Mouse (Mus musculus): ENCODE data around the gene Trim38. TPM values are rescaled to one million over a fixed set of nuclear protein-coding genes. Genes with fewer than 3 reads are reported as not detected.
A peak's percentile ranks its signal among the peaks of the same experiment; 100 is the strongest.

Trim38 gene
- polyA plus RNA-seq, 2 experiments = 0.06 TPM; not detected in 1

DNA sequence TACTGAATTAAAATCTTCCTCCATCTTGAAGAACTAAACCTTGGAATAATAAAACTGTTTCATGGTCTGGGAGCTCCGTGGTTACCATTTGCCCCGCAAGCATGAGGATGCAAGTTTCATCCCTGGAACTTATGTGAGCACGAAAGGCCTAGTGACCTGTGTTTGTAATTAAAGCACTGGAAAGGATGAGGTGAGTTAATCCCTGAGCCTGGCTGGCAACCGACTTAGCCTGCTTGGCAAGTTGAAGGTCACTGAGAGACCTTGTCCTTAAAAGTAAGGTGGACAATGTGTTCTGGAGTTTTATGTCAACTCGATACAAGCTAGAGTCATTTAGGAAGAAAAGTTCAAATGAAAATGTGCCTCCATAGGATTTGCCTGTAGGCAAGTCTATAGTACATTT, 65.1 kb downstream of the Trim38 start:
- 73% methylated on average over 5 of the region's 5 CpGs for WGBS (ENCODE audit: insufficient replicate concordance)
- Histone ChIP-seq H3K9me3 (ENCODE audit: control insufficient read depth, low read length) (no peaks in the 10 kb centered on the region), H3K4me3 (ENCODE audit: insufficient read depth in 1 of 2, low read depth in 2 of 2, low read length in 2 of 2) (no peak overlapping the region), H3K4me1 (replicated peaks; ENCODE audit: control insufficient read depth in 2 of 2, insufficient read depth in 2 of 2, low read length in 1 of 2) (no peaks in the 10 kb centered on the region; a peak in 1 of 4 replicates), H3K36me3 (replicated peaks; ENCODE audit: control insufficient read depth, insufficient read depth, low read depth) (no peaks in the 10 kb centered on the region), H3K27me3 (ENCODE audit: control insufficient read depth, insufficient read depth, low read length) (no peaks in the 10 kb centered on the region), H3K9ac (replicated peaks) (no peak overlapping the region), H3K4me2 (ENCODE audit: low read depth) (no peak overlapping the region), H3K27ac (no peak overlapping the region)
- no peak for TF ChIP-seq EP300 (IDR thresholded peaks at IDR 0.05; ENCODE audit: low read depth)
- no peak for TF ChIP-seq CTCF (IDR thresholded peaks at IDR 0.05; ENCODE audit: low read depth)
- ATAC-seq (ENCODE audit: insufficient read depth) (no peak), DNase-seq (ENCODE audit: low read depth in 3 of 3, low spot score in 3 of 3) (no peak)

DNA sequence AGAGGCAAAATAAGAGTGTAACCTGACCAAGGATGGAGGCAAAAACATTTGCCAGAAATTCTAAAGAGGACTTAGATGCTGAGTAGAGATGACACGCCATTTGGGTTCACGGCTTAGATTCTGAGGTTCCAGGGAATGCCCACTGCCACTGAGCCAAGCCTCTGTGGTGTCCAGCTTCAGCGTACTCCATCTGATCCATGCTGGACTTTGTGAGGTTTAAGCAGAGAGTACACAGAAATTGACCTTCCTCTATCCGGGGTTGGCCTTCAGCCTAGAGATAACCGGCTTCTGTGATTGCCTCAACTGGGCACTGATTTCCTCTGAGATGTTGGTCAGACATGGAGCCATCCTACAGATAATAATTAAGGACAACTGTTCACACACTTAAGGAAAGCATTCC, 66.9 kb downstream of the Trim38 start:
- ATAC-seq (ENCODE audit: insufficient read depth) = 0 out of 2 replicates have a peak, but pooled peaks have one; percentile 39
- 70% methylated on average over 5 of the region's 5 CpGs for WGBS (ENCODE audit: insufficient replicate concordance)
- H3K4me3 ChIP-seq (ENCODE audit: insufficient read depth in 1 of 2, low read depth in 2 of 2, low read length in 2 of 2) = no peak overlapping the region
- H3K27ac ChIP-seq = no peak overlapping the region
- H3K4me2 ChIP-seq (ENCODE audit: low read depth) = no peak overlapping the region; the same call in 1 of the 2 replicates
- no peaks in the 10 kb centered on the region for H3K36me3 ChIP-seq (replicated peaks; ENCODE audit: control insufficient read depth, insufficient read depth, low read depth)
- no peaks in the 10 kb centered on the region for H3K27me3 ChIP-seq (ENCODE audit: control insufficient read depth, insufficient read depth, low read length)
- no peak for TF ChIP-seq CTCF (IDR thresholded peaks at IDR 0.05; ENCODE audit: low read depth)
- H3K9ac ChIP-seq (replicated peaks) = no peak overlapping the region
- no peaks in the 10 kb centered on the region; a peak in 1 of 4 replicates for H3K4me1 ChIP-seq (replicated peaks; ENCODE audit: control insufficient read depth in 2 of 2, insufficient read depth in 2 of 2, low read length in 1 of 2)
- peak in 2 of 3 experiments; percentile 4 to 12 for DNase-seq (ENCODE audit: low read depth in 3 of 3, low spot score in 3 of 3)
- no peaks in the 10 kb centered on the region for H3K9me3 ChIP-seq (ENCODE audit: control insufficient read depth, low read length)

DNA sequence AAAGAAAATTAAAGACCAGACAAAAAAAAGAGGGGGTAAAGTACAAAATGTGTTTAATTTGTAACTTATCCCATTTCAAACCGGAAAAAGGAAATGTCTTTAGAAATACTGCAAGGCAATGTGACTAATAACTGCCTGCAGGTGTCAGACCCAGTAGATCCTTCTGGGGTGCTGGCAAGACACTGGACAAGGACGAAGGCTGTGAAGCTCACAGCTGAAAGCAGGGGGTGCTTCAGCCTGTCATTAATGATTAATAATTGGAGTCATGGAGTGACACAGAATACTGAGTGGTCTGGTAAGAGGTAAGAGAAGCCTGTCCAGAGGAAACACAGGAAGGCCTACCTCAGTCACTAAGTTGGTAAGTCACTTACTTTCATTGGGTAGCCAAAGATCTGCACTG, 69.6 kb downstream of the Trim38 start, which contains the start of gene Slc17a3:
TSS of gene Slc17a3 (plus strand) at position 127 of the 400 bp plus-strand sequence.
- H3K27ac ChIP-seq = no peak within 1 kb of the TSS

More for the DNA sequence above, 69.6 kb downstream of the Trim38 start, which contains the start of gene Slc17a3:
- ATAC-seq (ENCODE audit: insufficient read depth) (no peak), DNase-seq (ENCODE audit: low read depth in 3 of 3, low spot score in 3 of 3) (no peak)
- no peak within 1 kb of the TSS for H3K9ac ChIP-seq (replicated peaks)
- no peaks in the 10 kb centered on the region; a peak in 1 of 4 replicates for H3K4me1 ChIP-seq (replicated peaks; ENCODE audit: control insufficient read depth in 2 of 2, insufficient read depth in 2 of 2, low read length in 1 of 2)
- H3K4me2 ChIP-seq (ENCODE audit: low read depth) = no peak within 1 kb of the TSS
- no peak within 1 kb of the TSS for H3K4me3 ChIP-seq (ENCODE audit: insufficient read depth in 1 of 2, low read depth in 2 of 2, low read length in 2 of 2)
- H3K36me3 ChIP-seq (replicated peaks; ENCODE audit: control insufficient read depth, insufficient read depth, low read depth) = no peaks in the 10 kb centered on the region
- no peak for TF ChIP-seq CTCF (IDR thresholded peaks at IDR 0.05; ENCODE audit: low read depth)
- no peaks in the 10 kb centered on the region for H3K9me3 ChIP-seq (ENCODE audit: control insufficient read depth, low read length)
- H3K27me3 ChIP-seq (ENCODE audit: control insufficient read depth, insufficient read depth, low read length) = no peaks in the 10 kb centered on the region
- WGBS (ENCODE audit: insufficient replicate concordance) = 48% methylated on average over 2 of the region's 2 CpGs

Small RNA genes lying within 50 kb of the gene (microRNA-seq; reads per million reads assigned to microRNA genes)
- gene Gm44314 (not detected), gene Gm44484 (not detected)

Other genes with a start within 250 kb of the Trim38 start
Only the 30 nearest of the 37 such genes appear.
- gene Hist1h1d, start 216.7 kb upstream of the Trim38 start, polyA plus RNA-seq (2012; rRNA removed) = 0.54 and 0.70 TPM in 2 replicates
- gene Hist1h1d, start 216.7 kb upstream of the Trim38 start, polyA plus RNA-seq (2014; fragmentation: Nextera tagmentation; extraction: Ambion mirVana) = 1.2 and 1.6 TPM in 2 replicates
- gene Hist1h3e, start 207.5 kb upstream of the Trim38 start, polyA plus RNA-seq (2012; rRNA removed) = 25.4 and 53.3 TPM in 2 replicates
- gene Hist1h3e, start 207.5 kb upstream of the Trim38 start, polyA plus RNA-seq (2014; fragmentation: Nextera tagmentation; extraction: Ambion mirVana) = 3.9 and 5.1 TPM in 2 replicates
- gene Hist1h2ae, start 198.7 kb upstream of the Trim38 start, polyA plus RNA-seq (2012; rRNA removed) = 10.8 and 14.3 TPM in 2 replicates
- gene Hist1h2ae, start 198.7 kb upstream of the Trim38 start, polyA plus RNA-seq (2014; fragmentation: Nextera tagmentation; extraction: Ambion mirVana) = 150 and 151 TPM in 2 replicates
- gene Hist1h2bg, start 198.5 kb upstream of the Trim38 start, polyA plus RNA-seq (2012; rRNA removed) = 42.1 and 55.9 TPM in 2 replicates
- gene Hist1h2bg, start 198.5 kb upstream of the Trim38 start, polyA plus RNA-seq (2014; fragmentation: Nextera tagmentation; extraction: Ambion mirVana) = 6.9 and 10.2 TPM in 2 replicates
- gene Hist1h2bf, start 195.7 kb upstream of the Trim38 start, polyA plus RNA-seq (2012; rRNA removed) = 15.9 and 35.2 TPM in 2 replicates
- gene Hist1h2bf, start 195.7 kb upstream of the Trim38 start, polyA plus RNA-seq (2014; fragmentation: Nextera tagmentation; extraction: Ambion mirVana) = 3.4 and 4.4 TPM in 2 replicates
- gene Hist1h2ad, start 195.5 kb upstream of the Trim38 start, polyA plus RNA-seq (2012; rRNA removed) = 10.4 and 25.5 TPM in 2 replicates
- gene Hist1h2ad, start 195.5 kb upstream of the Trim38 start, polyA plus RNA-seq (2014; fragmentation: Nextera tagmentation; extraction: Ambion mirVana) = 4.7 and 5.1 TPM in 2 replicates
- gene Hist1h3d, start 194.2 kb upstream of the Trim38 start, polyA plus RNA-seq (2012; rRNA removed) = 20.4 and 27.3 TPM in 2 replicates
- 7.1 and 7.2 TPM in 2 replicates for gene Hist1h3d, start 194.2 kb upstream of the Trim38 start, polyA plus RNA-seq (2014; fragmentation: Nextera tagmentation; extraction: Ambion mirVana)
- gene Hist1h4d, start 188.3 kb upstream of the Trim38 start, polyA plus RNA-seq (2012; rRNA removed) = 8.6 and 12.8 TPM in 2 replicates
- 152 and 155 TPM in 2 replicates for gene Hist1h4d, start 188.3 kb upstream of the Trim38 start, polyA plus RNA-seq (2014; fragmentation: Nextera tagmentation; extraction: Ambion mirVana)
- gene Hist1h2be, start 148.8 kb upstream of the Trim38 start, polyA plus RNA-seq (2012; rRNA removed) = 2.8 and 3.3 TPM in 2 replicates
- gene Hist1h2be, start 148.8 kb upstream of the Trim38 start, polyA plus RNA-seq (2014; fragmentation: Nextera tagmentation; extraction: Ambion mirVana) = 0.95 and 1.3 TPM in 2 replicates
- gene Hist1h1e, start 147.4 kb upstream of the Trim38 start, polyA plus RNA-seq (2012; rRNA removed) = 6.3 and 8.0 TPM in 2 replicates
- gene Hist1h1e, start 147.4 kb upstream of the Trim38 start, polyA plus RNA-seq (2014; fragmentation: Nextera tagmentation; extraction: Ambion mirVana) = 23.1 and 24.4 TPM in 2 replicates
- 1.5 and 1.8 TPM in 2 replicates for gene Hist1h2ac, start 86.0 kb upstream of the Trim38 start, polyA plus RNA-seq (2012; rRNA removed)
- gene Hist1h2ac, start 86.0 kb upstream of the Trim38 start, polyA plus RNA-seq (2014; fragmentation: Nextera tagmentation; extraction: Ambion mirVana) = 1.1 and 1.3 TPM in 2 replicates
- 67.1 and 79.7 TPM in 2 replicates for gene Hist1h2bc, start 85.7 kb upstream of the Trim38 start, polyA plus RNA-seq (2012; rRNA removed)
- 104 and 106 TPM in 2 replicates for gene Hist1h2bc, start 85.7 kb upstream of the Trim38 start, polyA plus RNA-seq (2014; fragmentation: Nextera tagmentation; extraction: Ambion mirVana)
- gene Hist1h1t, start 74.1 kb upstream of the Trim38 start, polyA plus RNA-seq (2012; rRNA removed) = 0.13 TPM in 1 of 2 replicates, not detected in the other
- not detected in 2 replicates for gene Hist1h1t, start 74.1 kb upstream of the Trim38 start, polyA plus RNA-seq (2014; fragmentation: Nextera tagmentation; extraction: Ambion mirVana)
- gene Hist1h4c, start 71.5 kb upstream of the Trim38 start, polyA plus RNA-seq (2012; rRNA removed) = 3.5 and 6.2 TPM in 2 replicates
- 8.5 and 10.1 TPM in 2 replicates for gene Hist1h4c, start 71.5 kb upstream of the Trim38 start, polyA plus RNA-seq (2014; fragmentation: Nextera tagmentation; extraction: Ambion mirVana)
- 2.8 and 3.4 TPM in 2 replicates for gene Hfe, start 59.1 kb upstream of the Trim38 start, polyA plus RNA-seq (2012; rRNA removed)
- 10.8 and 12.2 TPM in 2 replicates for gene Hfe, start 59.1 kb upstream of the Trim38 start, polyA plus RNA-seq (2014; fragmentation: Nextera tagmentation; extraction: Ambion mirVana)
- 37.4 and 46.8 TPM in 2 replicates for gene Hist1h1c, start 31.1 kb upstream of the Trim38 start, polyA plus RNA-seq (2012; rRNA removed)
- 72.5 and 86.6 TPM in 2 replicates for gene Hist1h1c, start 31.1 kb upstream of the Trim38 start, polyA plus RNA-seq (2014; fragmentation: Nextera tagmentation; extraction: Ambion mirVana)
- 48.5 and 88.2 TPM in 2 replicates for gene Hist1h3c, start 24.3 kb upstream of the Trim38 start, polyA plus RNA-seq (2012; rRNA removed)
- gene Hist1h3c, start 24.3 kb upstream of the Trim38 start, polyA plus RNA-seq (2014; fragmentation: Nextera tagmentation; extraction: Ambion mirVana) = 3.6 and 5.7 TPM in 2 replicates
- 20.0 and 34.0 TPM in 2 replicates for gene Hist1h2bb, start 23.2 kb upstream of the Trim38 start, polyA plus RNA-seq (2012; rRNA removed)
- 2.6 and 3.5 TPM in 2 replicates for gene Hist1h2bb, start 23.2 kb upstream of the Trim38 start, polyA plus RNA-seq (2014; fragmentation: Nextera tagmentation; extraction: Ambion mirVana)
- 45.2 and 45.3 TPM in 2 replicates for gene Hist1h2ab, start 18.8 kb upstream of the Trim38 start, polyA plus RNA-seq (2012; rRNA removed)
- gene Hist1h2ab, start 18.8 kb upstream of the Trim38 start, polyA plus RNA-seq (2014; fragmentation: Nextera tagmentation; extraction: Ambion mirVana) = 70.4 and 74.8 TPM in 2 replicates
- gene Hist1h3b, start 17.6 kb upstream of the Trim38 start, polyA plus RNA-seq (2012; rRNA removed) = 40.0 and 45.7 TPM in 2 replicates
- gene Hist1h3b, start 17.6 kb upstream of the Trim38 start, polyA plus RNA-seq (2014; fragmentation: Nextera tagmentation; extraction: Ambion mirVana) = 8.9 and 11.4 TPM in 2 replicates
- gene Hist1h4b, start 12.9 kb upstream of the Trim38 start, polyA plus RNA-seq (2012; rRNA removed) = 9.2 and 21.6 TPM in 2 replicates
- gene Hist1h4b, start 12.9 kb upstream of the Trim38 start, polyA plus RNA-seq (2014; fragmentation: Nextera tagmentation; extraction: Ambion mirVana) = 4.5 and 5.1 TPM in 2 replicates
- 4.3 and 11.8 TPM in 2 replicates for gene Hist1h4a, start 8.7 kb upstream of the Trim38 start, polyA plus RNA-seq (2012; rRNA removed)
- 0.57 and 0.78 TPM in 2 replicates for gene Hist1h4a, start 8.7 kb upstream of the Trim38 start, polyA plus RNA-seq (2014; fragmentation: Nextera tagmentation; extraction: Ambion mirVana)
- gene Hist1h3a, start 7.5 kb upstream of the Trim38 start, polyA plus RNA-seq (2012; rRNA removed) = 36.1 and 49.8 TPM in 2 replicates
- gene Hist1h3a, start 7.5 kb upstream of the Trim38 start, polyA plus RNA-seq (2014; fragmentation: Nextera tagmentation; extraction: Ambion mirVana) = 5.8 and 7.5 TPM in 2 replicates
- 7.6 and 11.9 TPM in 2 replicates for gene Hist1h1a, start 6.2 kb upstream of the Trim38 start, polyA plus RNA-seq (2012; rRNA removed)
- gene Hist1h1a, start 6.2 kb upstream of the Trim38 start, polyA plus RNA-seq (2014; fragmentation: Nextera tagmentation; extraction: Ambion mirVana) = 6.3 and 7.4 TPM in 2 replicates
- 1.00 and 1.1 TPM in 2 replicates for gene Slc17a2, start 37.1 kb downstream of the Trim38 start, polyA plus RNA-seq (2012; rRNA removed)
- 0.77 and 1.3 TPM in 2 replicates for gene Slc17a2, start 37.1 kb downstream of the Trim38 start, polyA plus RNA-seq (2014; fragmentation: Nextera tagmentation; extraction: Ambion mirVana)
- gene Slc17a3, start 69.5 kb downstream of the Trim38 start, polyA plus RNA-seq (2012; rRNA removed) = 3.8 TPM in 2 replicates
- gene Slc17a3, start 69.5 kb downstream of the Trim38 start, polyA plus RNA-seq (2014; fragmentation: Nextera tagmentation; extraction: Ambion mirVana) = 4.7 and 6.1 TPM in 2 replicates
- 0.11 and 0.12 TPM in 2 replicates for gene Slc17a1, start 97.8 kb downstream of the Trim38 start, polyA plus RNA-seq (2012; rRNA removed)
- 0.08 and 0.25 TPM in 2 replicates for gene Slc17a1, start 97.8 kb downstream of the Trim38 start, polyA plus RNA-seq (2014; fragmentation: Nextera tagmentation; extraction: Ambion mirVana)
- gene Slc17a4, start 145.1 kb downstream of the Trim38 start, polyA plus RNA-seq (2012; rRNA removed) = 0.02 and 0.03 TPM in 2 replicates
- gene Slc17a4, start 145.1 kb downstream of the Trim38 start, polyA plus RNA-seq (2014; fragmentation: Nextera tagmentation; extraction: Ambion mirVana) = 0.04 and 0.08 TPM in 2 replicates
- not detected in 2 replicates for gene Hist1h2ba, start 164.2 kb downstream of the Trim38 start, polyA plus RNA-seq (2012; rRNA removed)
- not detected in 2 replicates for gene Hist1h2ba, start 164.2 kb downstream of the Trim38 start, polyA plus RNA-seq (2014; fragmentation: Nextera tagmentation; extraction: Ambion mirVana)
- gene Hist1h2aa, start 164.5 kb downstream of the Trim38 start, polyA plus RNA-seq (2012; rRNA removed) = not detected in 2 replicates
- not detected in 2 replicates for gene Hist1h2aa, start 164.5 kb downstream of the Trim38 start, polyA plus RNA-seq (2014; fragmentation: Nextera tagmentation; extraction: Ambion mirVana)

All from liver, embryonic 14.5 days (tissue).